Mouse (Mus musculus): Measurements from ENCODE around the gene Cd59b. TPM values are rescaled to one million over a fixed set of nuclear protein-coding genes. Genes with fewer than 3 reads are reported as not detected.

The Cd59b gene
- polyA plus RNA-seq, 1 experiment: not detected

DNA sequence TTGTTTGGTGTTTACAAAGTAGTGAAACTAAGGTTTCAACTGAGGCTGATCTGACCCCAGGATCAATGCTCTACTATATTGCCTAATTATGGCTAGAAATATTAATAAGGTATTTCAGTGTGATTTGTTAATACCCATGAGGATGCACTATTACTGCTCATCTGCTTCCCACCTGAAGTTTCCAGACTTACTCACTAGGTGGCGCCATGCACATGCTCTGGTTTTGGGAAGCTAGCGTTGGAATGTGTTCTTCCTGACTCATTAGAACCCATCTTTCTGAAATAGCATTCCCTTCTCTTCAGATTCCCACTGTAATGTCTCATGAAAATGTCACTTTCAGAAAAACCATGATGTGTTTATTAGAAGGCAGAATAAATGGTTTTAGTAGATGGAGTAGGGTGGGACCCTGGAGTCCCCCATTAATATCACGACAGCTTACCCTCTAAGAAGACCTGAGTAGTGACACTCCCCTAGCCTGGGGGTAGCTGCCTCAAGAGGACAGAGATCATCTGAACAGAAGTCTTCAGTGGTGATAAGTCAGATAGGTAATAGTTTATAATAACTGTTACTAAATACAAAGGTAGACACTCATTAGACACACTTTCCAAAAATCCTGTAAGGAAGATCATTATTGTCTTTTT is 34.7 kb upstream of the Cd59b start:
- TF ChIP-seq MYOD1 (IDR thresholded peaks at IDR 0.05; ENCODE audit: control insufficient read depth in 1 of 3, insufficient read length in 2 of 3, low read depth in 2 of 3): no peak
- no peak for TF ChIP-seq REST (IDR thresholded peaks at IDR 0.05; ENCODE audit: insufficient read depth, insufficient read length)
- TF ChIP-seq MAX (IDR thresholded peaks at IDR 0.05; ENCODE audit: low read depth): no peak
- TF ChIP-seq TCF3 (IDR thresholded peaks at IDR 0.05; ENCODE audit: insufficient read length, low read depth): no peak
- TF ChIP-seq CEBPB (IDR thresholded peaks at IDR 0.05; ENCODE audit: insufficient read depth, poor library complexity, severe bottlenecking): no peak
- no peak for TF ChIP-seq E2F4 (IDR thresholded peaks at IDR 0.05; ENCODE audit: insufficient read depth)
- no peak for TF ChIP-seq MYOG (IDR thresholded peaks at IDR 0.05; ENCODE audit: control insufficient read depth in 1 of 3, insufficient read depth in 1 of 3, insufficient read length in 2 of 3, low read depth in 2 of 3)
- no peak for TF ChIP-seq SRF (IDR thresholded peaks at IDR 0.05; ENCODE audit: control insufficient read depth, insufficient read length, low read depth)
- TF ChIP-seq POLR2A (IDR thresholded peaks at IDR 0.05; ENCODE audit: insufficient read length, low read depth): no peak
- no peak for TF ChIP-seq POLR2AphosphoS2 (IDR thresholded peaks at IDR 0.05; ENCODE audit: insufficient read length, low read depth)
- TF ChIP-seq TCF12 (IDR thresholded peaks at IDR 0.05; ENCODE audit: insufficient read depth, poor library complexity, severe bottlenecking): no peak
- no peak for TF ChIP-seq USF1 (IDR thresholded peaks at IDR 0.05; ENCODE audit: low read depth)
- H3ac ChIP-seq (ENCODE audit: control insufficient read depth, insufficient read length): no peak overlapping the region
- H3K36me3 ChIP-seq (ENCODE audit: control insufficient read depth, insufficient read depth): peaks cover 32% of the 10 kb centered on the region
- H3K27me3 ChIP-seq (ENCODE audit: control insufficient read depth, insufficient read depth, insufficient read length): no peaks in the 10 kb centered on the region
- H3K4me2 ChIP-seq (ENCODE audit: low read depth): no peak overlapping the region
- no peaks in the 10 kb centered on the region for H3K79me2 ChIP-seq (ENCODE audit: control insufficient read depth, insufficient read depth)
- H3K4me3 ChIP-seq: no peak overlapping the region

DNA sequence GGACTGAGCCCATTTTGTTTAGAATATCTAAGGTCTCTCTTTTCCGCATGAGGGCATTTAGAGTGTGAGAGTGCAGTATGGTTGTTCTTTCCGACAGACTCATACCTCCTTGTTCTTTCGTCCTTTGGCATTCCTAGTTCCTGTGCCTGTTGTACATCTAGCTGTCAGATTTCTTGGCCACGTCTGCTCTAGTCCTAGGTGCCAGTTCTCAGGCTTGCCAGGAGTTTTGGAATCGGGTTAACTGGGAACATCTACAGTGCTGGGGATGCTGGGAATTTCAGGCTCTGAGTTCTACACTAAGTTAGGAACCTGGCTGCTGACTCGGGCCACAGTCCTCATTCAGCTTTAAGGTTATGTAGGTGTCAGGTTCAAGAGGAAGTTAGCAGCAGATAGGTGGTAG is 34.1 kb upstream of the Cd59b start:
- H3ac ChIP-seq (ENCODE audit: control insufficient read depth, insufficient read length): no peak overlapping the region
- H3K36me3 ChIP-seq (ENCODE audit: control insufficient read depth, insufficient read depth): peaks cover 32% of the 10 kb centered on the region
- H3K4me3 ChIP-seq: no peak overlapping the region
- H3K27me3 ChIP-seq (ENCODE audit: control insufficient read depth, insufficient read depth, insufficient read length): no peaks in the 10 kb centered on the region
- TF ChIP-seq POLR2AphosphoS2 (IDR thresholded peaks at IDR 0.05; ENCODE audit: insufficient read length, low read depth) (no peak), CEBPB (IDR thresholded peaks at IDR 0.05; ENCODE audit: insufficient read depth, poor library complexity, severe bottlenecking) (no peak), TCF12 (IDR thresholded peaks at IDR 0.05; ENCODE audit: insufficient read depth, poor library complexity, severe bottlenecking) (no peak), MYOD1 (IDR thresholded peaks at IDR 0.05; ENCODE audit: control insufficient read depth in 1 of 3, insufficient read length in 2 of 3, low read depth in 2 of 3) (no peak), MYOG (IDR thresholded peaks at IDR 0.05; ENCODE audit: control insufficient read depth in 1 of 3, insufficient read depth in 1 of 3, insufficient read length in 2 of 3, low read depth in 2 of 3) (no peak), TCF3 (IDR thresholded peaks at IDR 0.05; ENCODE audit: insufficient read length, low read depth) (no peak), E2F4 (IDR thresholded peaks at IDR 0.05; ENCODE audit: insufficient read depth) (no peak), MAX (IDR thresholded peaks at IDR 0.05; ENCODE audit: low read depth) (no peak), REST (IDR thresholded peaks at IDR 0.05; ENCODE audit: insufficient read depth, insufficient read length) (no peak), POLR2A (IDR thresholded peaks at IDR 0.05; ENCODE audit: insufficient read length, low read depth) (no peak), SRF (IDR thresholded peaks at IDR 0.05; ENCODE audit: control insufficient read depth, insufficient read length, low read depth) (no peak), USF1 (IDR thresholded peaks at IDR 0.05; ENCODE audit: low read depth) (no peak)
- H3K79me2 ChIP-seq (ENCODE audit: control insufficient read depth, insufficient read depth): no peaks in the 10 kb centered on the region
- H3K4me2 ChIP-seq (ENCODE audit: low read depth): no peak overlapping the region

DNA sequence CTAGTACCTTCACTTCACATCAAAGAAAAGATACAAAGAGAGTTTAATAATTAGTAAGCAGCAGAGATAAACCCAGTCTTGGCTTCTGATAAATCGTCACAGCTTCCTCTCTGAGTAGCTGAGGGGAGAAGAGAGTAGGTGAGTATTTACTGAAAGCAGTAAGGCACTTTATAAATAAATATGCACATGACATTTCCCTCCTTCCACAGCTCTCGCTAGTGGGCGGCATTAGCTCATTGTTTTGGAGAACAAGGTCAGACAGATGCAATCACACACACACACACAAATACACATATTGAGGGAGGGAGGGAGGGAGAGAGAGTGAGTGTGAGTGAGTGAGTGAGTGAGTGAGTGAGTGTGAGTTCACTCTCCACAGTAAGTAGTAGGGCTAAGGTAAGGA is 33.3 kb upstream of the Cd59b start:
- Histone ChIP-seq H3K4me3 (no peak overlapping the region), H3K4me2 (ENCODE audit: low read depth) (no peak overlapping the region), H3ac (ENCODE audit: control insufficient read depth, insufficient read length) (no peak overlapping the region), H3K27me3 (ENCODE audit: control insufficient read depth, insufficient read depth, insufficient read length) (no peaks in the 10 kb centered on the region), H3K36me3 (ENCODE audit: control insufficient read depth, insufficient read depth) (peaks cover 32% of the 10 kb centered on the region), H3K79me2 (ENCODE audit: control insufficient read depth, insufficient read depth) (no peaks in the 10 kb centered on the region)
- TF ChIP-seq USF1 (IDR thresholded peaks at IDR 0.05; ENCODE audit: low read depth): no peak
- no peak for TF ChIP-seq MAX (IDR thresholded peaks at IDR 0.05; ENCODE audit: low read depth)
- TF ChIP-seq MYOG (IDR thresholded peaks at IDR 0.05; ENCODE audit: control insufficient read depth in 1 of 3, insufficient read depth in 1 of 3, insufficient read length in 2 of 3, low read depth in 2 of 3): no peak
- TF ChIP-seq E2F4 (IDR thresholded peaks at IDR 0.05; ENCODE audit: insufficient read depth): no peak
- TF ChIP-seq TCF12 (IDR thresholded peaks at IDR 0.05; ENCODE audit: insufficient read depth, poor library complexity, severe bottlenecking): no peak
- no peak for TF ChIP-seq CEBPB (IDR thresholded peaks at IDR 0.05; ENCODE audit: insufficient read depth, poor library complexity, severe bottlenecking)
- no peak for TF ChIP-seq MYOD1 (IDR thresholded peaks at IDR 0.05; ENCODE audit: control insufficient read depth in 1 of 3, insufficient read length in 2 of 3, low read depth in 2 of 3)
- no peak for TF ChIP-seq REST (IDR thresholded peaks at IDR 0.05; ENCODE audit: insufficient read depth, insufficient read length)
- TF ChIP-seq TCF3 (IDR thresholded peaks at IDR 0.05; ENCODE audit: insufficient read length, low read depth): no peak
- no peak for TF ChIP-seq POLR2AphosphoS2 (IDR thresholded peaks at IDR 0.05; ENCODE audit: insufficient read length, low read depth)
- no peak for TF ChIP-seq SRF (IDR thresholded peaks at IDR 0.05; ENCODE audit: control insufficient read depth, insufficient read length, low read depth)
- no peak for TF ChIP-seq POLR2A (IDR thresholded peaks at IDR 0.05; ENCODE audit: insufficient read length, low read depth)

DNA sequence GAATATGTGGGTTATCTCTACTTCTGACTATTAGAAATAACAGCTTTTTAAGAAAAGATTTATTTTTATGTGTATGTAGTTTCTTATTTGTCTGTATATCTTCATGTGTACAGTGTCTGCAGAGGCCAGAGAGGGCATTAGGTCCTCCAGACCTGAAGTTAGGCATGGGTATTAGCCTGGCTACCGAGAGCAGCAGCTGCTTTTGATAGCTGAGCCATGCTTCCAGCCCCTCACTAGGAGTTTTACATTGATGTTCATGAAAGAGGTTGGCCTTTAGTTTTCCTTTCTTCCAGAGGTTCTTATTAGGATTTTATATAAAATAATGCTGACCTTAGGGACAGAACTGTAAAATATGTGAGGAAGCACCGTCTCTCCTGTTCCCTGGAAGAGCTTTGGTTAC is 31.4 kb upstream of the Cd59b start:
- no peak overlapping the region for H3K4me2 ChIP-seq (ENCODE audit: low read depth)
- H3K4me3 ChIP-seq: no peak overlapping the region
- H3K36me3 ChIP-seq (ENCODE audit: control insufficient read depth, insufficient read depth): peaks cover 37% of the 10 kb centered on the region
- H3K27me3 ChIP-seq (ENCODE audit: control insufficient read depth, insufficient read depth, insufficient read length): no peaks in the 10 kb centered on the region
- no peak overlapping the region for H3ac ChIP-seq (ENCODE audit: control insufficient read depth, insufficient read length)
- no peak for TF ChIP-seq MYOD1 (IDR thresholded peaks at IDR 0.05; ENCODE audit: control insufficient read depth in 1 of 3, insufficient read length in 2 of 3, low read depth in 2 of 3)
- TF ChIP-seq USF1 (IDR thresholded peaks at IDR 0.05; ENCODE audit: low read depth): no peak
- no peak for TF ChIP-seq POLR2AphosphoS2 (IDR thresholded peaks at IDR 0.05; ENCODE audit: insufficient read length, low read depth)
- TF ChIP-seq TCF12 (IDR thresholded peaks at IDR 0.05; ENCODE audit: insufficient read depth, poor library complexity, severe bottlenecking): no peak
- no peak for TF ChIP-seq POLR2A (IDR thresholded peaks at IDR 0.05; ENCODE audit: insufficient read length, low read depth)
- TF ChIP-seq REST (IDR thresholded peaks at IDR 0.05; ENCODE audit: insufficient read depth, insufficient read length): no peak
- no peak for TF ChIP-seq TCF3 (IDR thresholded peaks at IDR 0.05; ENCODE audit: insufficient read length, low read depth)
- TF ChIP-seq E2F4 (IDR thresholded peaks at IDR 0.05; ENCODE audit: insufficient read depth): no peak
- no peak for TF ChIP-seq MAX (IDR thresholded peaks at IDR 0.05; ENCODE audit: low read depth)
- TF ChIP-seq SRF (IDR thresholded peaks at IDR 0.05; ENCODE audit: control insufficient read depth, insufficient read length, low read depth): no peak
- TF ChIP-seq CEBPB (IDR thresholded peaks at IDR 0.05; ENCODE audit: insufficient read depth, poor library complexity, severe bottlenecking): no peak
- no peak for TF ChIP-seq MYOG (IDR thresholded peaks at IDR 0.05; ENCODE audit: control insufficient read depth in 1 of 3, insufficient read depth in 1 of 3, insufficient read length in 2 of 3, low read depth in 2 of 3)
- no peaks in the 10 kb centered on the region for H3K79me2 ChIP-seq (ENCODE audit: control insufficient read depth, insufficient read depth)

All from myocyte (in vitro differentiated cells).